In genomic region chr2:128396008-128396346, GRCm38 (mm10) we compare ENCODE assay signal across 8 mouse cellular contexts.
DNase-seq lines count a peak whose midpoint lies in the region; ATAC-seq lines count a peak whose summit lies in the region.

No protein-coding gene starts in this region.

- peak; percentile 88 for DNase-seq in ZHBTc4 (ENCODE audit: low read depth, low spot score)
- peak; percentile 88 for DNase-seq in gastrocnemius, adult 8-10 months (ENCODE audit: low spot score in 2 of 2)
- DNase-seq in induced T-regulatory cell, adult 2 months (ENCODE audit: low read depth) = peak; percentile 97
- peak; percentile 66 to 99 for DNase-seq in left cerebral cortex, adult 8-10 months (ENCODE audit: low spot score in 2 of 2)
- DNase-seq in right cerebral cortex, postnatal 10 days (ENCODE audit: low spot score in 2 of 2) = peak; percentile 91 to 95
- peak; percentile 97 for DNase-seq in urinary bladder, postnatal 25 days (ENCODE audit: low spot score)

- peak; percentile 94 for ATAC-seq in common myeloid progenitor, adult 5-6 weeks (replicated peaks; ENCODE audit: low read depth, poor library complexity, severe bottlenecking)
- peak; percentile 98 for ATAC-seq in megakaryocyte progenitor cell, adult 5-6 weeks (replicated peaks; ENCODE audit: poor library complexity)

Comparison
In these comparisons a context has a peak if more than half of its experiments do, and no peak if none do; other contexts are left out.
1. Peak in every context shown above with its lines: DNase-seq and ATAC-seq.